Mouse (Mus musculus) lung, adult 2 months (tissue): ENCODE data around the gene Nrip1.

Experiments used
- CTCF ChIP-seq: fragments of 200-500 bp; IDR thresholded peaks from 2 replicates; pipeline ENCODE4 v1.5.1; 2011; ENCODE audit warnings: mild to moderate bottlenecking, low read length, control low read depth; ENCODE audit not compliant: insufficient read depth
- POLR2A ChIP-seq: fragments of 200-500 bp; IDR thresholded peaks from 2 replicates; pipeline ENCODE4 v1.6.1; 2011; ENCODE audit warnings: low read depth, mild to moderate bottlenecking, control low read depth, low read length, borderline replicate concordance; ENCODE audit errors: extremely low read depth

DNA sequence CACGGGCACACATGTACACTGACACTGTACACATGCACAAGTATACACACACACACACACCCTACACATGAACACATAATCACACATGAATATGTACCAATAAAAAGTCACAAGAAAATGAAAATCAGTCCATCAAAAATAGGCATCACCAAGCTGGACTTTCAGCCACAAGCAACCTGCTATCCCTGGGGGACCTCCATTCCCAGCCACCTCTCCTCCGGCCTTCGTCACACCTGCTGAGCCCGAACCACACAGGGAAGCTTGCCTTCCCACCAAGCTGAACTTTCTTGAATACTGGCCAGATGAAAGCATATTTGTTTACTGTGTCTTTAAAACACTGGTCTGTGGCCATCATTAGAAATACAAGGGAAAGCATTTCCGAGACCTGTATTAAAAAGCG, 70.2 kb downstream of the Nrip1 start:
- TF ChIP-seq POLR2A (no peak), CTCF (no peak)
